Mouse (Mus musculus) kidney, adult 2 months (tissue): Measurements from ENCODE around the gene Ap3s2.

Source experiments
- CTCF ChIP-seq: fragments of 200-500 bp; conservative IDR thresholded peaks from 2 replicates; pipeline ENCODE4 v1.5.1; 2011; ENCODE audit warnings: low read depth, mild to moderate bottlenecking, control low read depth, low read length, moderate library complexity, mixed read lengths; ENCODE audit not compliant: insufficient read depth, insufficient read length
- POLR2A ChIP-seq: fragments of 200-500 bp; IDR thresholded peaks from one replicate; pipeline ENCODE4 v1.6.1; 2011; ENCODE audit warnings: low read depth, low read length, control low read depth

DNA sequence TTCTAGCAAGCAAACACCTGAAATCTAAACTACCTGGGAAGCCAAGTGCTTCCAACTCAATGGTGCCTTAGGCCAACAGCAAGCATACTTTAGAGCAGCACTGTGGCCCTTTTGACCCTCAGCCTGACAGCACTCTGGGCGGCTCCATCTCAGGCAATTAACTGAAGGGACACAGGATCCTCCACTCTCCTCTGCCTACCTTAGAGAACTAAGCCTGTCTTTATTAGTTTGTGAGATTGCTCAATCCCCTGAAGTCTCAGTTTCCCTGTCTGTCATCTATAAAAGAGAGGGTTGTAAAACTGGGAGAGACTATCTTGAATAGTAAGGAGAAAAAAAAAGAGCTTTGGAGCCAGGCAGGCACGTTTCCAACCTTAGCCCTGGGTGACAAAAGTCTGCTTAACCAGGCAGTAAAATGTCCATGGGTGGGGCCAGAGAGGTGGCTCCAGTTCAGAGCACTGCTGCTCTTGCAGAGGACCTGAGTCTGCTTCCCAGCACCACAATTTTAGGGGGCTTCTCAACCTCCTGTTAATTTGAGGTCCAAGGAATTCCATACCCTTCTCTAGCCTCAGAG lies 41.9 kb downstream of the Ap3s2 start:
- TF ChIP-seq POLR2A (no peak), CTCF (no peak)
